Mouse (Mus musculus): ENCODE data around the gene H2-DMb2.
A peak's percentile ranks its signal among the peaks of the same experiment; 100 is the strongest.

GRCm38 (mm10) chr17:34119249-34120179 is 23.6 kb upstream of the H2-DMb2 start, which contains the start of gene H2-DMa:
- TF ChIP-seq CTCF (IDR thresholded peaks at IDR 0.05; ENCODE audit: insufficient read depth, low read depth, low read length): no peak
- TF ChIP-seq POLR2A (IDR thresholded peaks at IDR 0.05; ENCODE audit: insufficient read depth, low read depth, low read length): peak; percentile 99

All from olfactory bulb, adult 2 months (tissue).